Comparison of ENCODE assay signal across 8 mouse cellular contexts in the genomic region with DNA sequence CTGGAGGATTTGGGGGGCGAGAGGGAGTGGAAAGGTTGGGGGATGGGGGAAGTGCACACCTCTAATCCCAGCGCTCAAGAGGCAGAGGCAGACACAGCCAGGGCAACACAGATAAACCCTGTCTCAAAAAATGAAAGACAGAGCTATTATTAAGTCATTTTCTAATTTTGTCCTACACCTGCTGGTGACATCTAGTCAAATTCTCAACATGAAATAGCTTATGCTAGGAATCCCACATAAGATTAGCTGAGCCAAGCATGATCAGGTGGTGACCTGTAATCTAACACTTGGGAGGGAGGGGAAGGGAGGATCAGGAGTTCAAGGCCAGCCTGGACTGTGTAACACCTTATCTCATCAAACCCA. TPM values are rescaled to one million over a fixed set of nuclear protein-coding genes. Genes with fewer than 3 reads are reported as not detected.
DNase-seq lines count a peak whose midpoint lies in the region; ATAC-seq and TF ChIP-seq lines count a peak whose summit lies in the region.

No protein-coding gene starts in this region.

- peak overlapping the region; percentile 84 to 91 for H3K4me3 ChIP-seq in MEL (ENCODE audit: control insufficient read depth in 1 of 2, insufficient read depth in 1 of 2, low read depth in 2 of 2, low read length in 2 of 2)
- peak overlapping the region; percentile 87 for H3K4me3 ChIP-seq in forebrain, embryonic 15.5 days
- peak overlapping the region; percentile 96 for H3K4me3 ChIP-seq in stomach, embryonic 14.5 days (ENCODE audit: low read depth, low read length)

- peaks cover 17 to 34% of the 10 kb centered on the region in 2 experiments for H3K36me3 ChIP-seq in MEL (ENCODE audit: control insufficient read depth in 1 of 2, insufficient read depth in 2 of 2, low read length in 2 of 2)
- peaks cover 21% of the 10 kb centered on the region for H3K36me3 ChIP-seq in forebrain, embryonic 15.5 days
- H3K36me3 ChIP-seq in stomach, embryonic 14.5 days (ENCODE audit: control insufficient read depth, insufficient read depth, low read length), result peaks cover 23% of the 10 kb centered on the region

- H3K4me1 ChIP-seq in MEL (ENCODE audit: control insufficient read depth in 1 of 2, insufficient read depth in 2 of 2, low read length in 2 of 2), result peaks cover 4 to 17% of the 10 kb centered on the region in 2 experiments; a peak in 2 of 4 replicates
- H3K4me1 ChIP-seq in forebrain, embryonic 15.5 days, result peaks cover 27% of the 10 kb centered on the region
- peaks cover 4% of the 10 kb centered on the region; the same call in 1 of the 2 replicates for H3K4me1 ChIP-seq in stomach, embryonic 14.5 days (ENCODE audit: control insufficient read depth, insufficient read depth, low read length)

- ATAC-seq in forebrain, embryonic 15.5 days (replicated peaks), result peak; percentile 5; the same call in 1 of the 2 replicates
- ATAC-seq in stomach, embryonic 14.5 days (ENCODE audit: insufficient number of reproducible peaks, insufficient read depth, low FRiP score, low read depth), result no peak

- no peaks in the 10 kb centered on the region for H3K27me3 ChIP-seq in MEL (ENCODE audit: control insufficient read depth in 1 of 2, insufficient read depth in 2 of 2, low read length in 2 of 2)
- H3K27me3 ChIP-seq in forebrain, embryonic 15.5 days, result no peaks in the 10 kb centered on the region
- H3K27me3 ChIP-seq in stomach, embryonic 14.5 days (ENCODE audit: control insufficient read depth, insufficient read depth, low read length), result no peaks in the 10 kb centered on the region

- no peaks in the 10 kb centered on the region for H3K9me3 ChIP-seq in MEL (replicated peaks; ENCODE audit: insufficient read depth, low read length)
- H3K9me3 ChIP-seq in forebrain, embryonic 15.5 days, result no peaks in the 10 kb centered on the region
- H3K9me3 ChIP-seq in stomach, embryonic 14.5 days (ENCODE audit: control insufficient read depth, low read depth, low read length), result no peaks in the 10 kb centered on the region

- no peak for TF ChIP-seq EP300 in MEL (IDR thresholded peaks at IDR 0.05; ENCODE audit: low read depth in 1 of 2, low read length in 2 of 2)

- H3K9ac ChIP-seq in MEL (ENCODE audit: control insufficient read depth, low read depth, low read length, poor library complexity, severe bottlenecking), result peak overlapping the region; percentile 84
- H3K9ac ChIP-seq in forebrain, embryonic 15.5 days (replicated peaks), result no peak overlapping the region
- 0 out of 2 replicates have a peak overlapping the region, but pooled peaks have one; percentile 29 for H3K9ac ChIP-seq in stomach, embryonic 14.5 days (replicated peaks; ENCODE audit: low read depth, low read length)

- TF ChIP-seq CTCF in MEL (IDR thresholded peaks at IDR 0.05 in 2 of 3, conservative IDR thresholded peaks at IDR 0.05 in 1 of 3; ENCODE audit: control insufficient read depth in 1 of 3, insufficient read depth in 1 of 3, low read depth in 2 of 3, low read length in 3 of 3, poor library complexity in 1 of 3, severe bottlenecking in 1 of 3), result no peak

- peak overlapping the region; percentile 86 for H3K27ac ChIP-seq in MEL (ENCODE audit: control insufficient read depth, low read depth, low read length)
- H3K27ac ChIP-seq in forebrain, embryonic 15.5 days (replicated peaks), result peak overlapping the region; percentile 93
- peak overlapping the region; percentile 94 for H3K27ac ChIP-seq in stomach, embryonic 14.5 days (ENCODE audit: low read length)

- TF ChIP-seq POLR2A in MEL (IDR thresholded peaks at IDR 0.05; ENCODE audit: control insufficient read depth in 1 of 2, insufficient read depth in 1 of 2, low read depth in 1 of 2, low read length in 2 of 2, poor library complexity in 1 of 2), result no peak

- 38% methylated on average over 2 of the region's 2 CpGs for WGBS in forebrain, embryonic 15.5 days
- WGBS in stomach, embryonic 14.5 days, result 38% methylated on average over 2 of the region's 2 CpGs

- DNase-seq in gastrocnemius, postnatal 10 days, result peak; percentile 5
- no peak for DNase-seq in gastrocnemius, adult 8-10 months (ENCODE audit: low spot score in 2 of 2)
- DNase-seq in MEL (ENCODE audit: low read depth, low spot score) (peak; percentile 67), liver (peak; percentile 7)
- DNase-seq in right cerebral cortex, adult 18-20 months, result no peak
- DNase-seq in cerebellum, postnatal 36 days, result no peak

- no peak for TF ChIP-seq RAD21 in MEL (IDR thresholded peaks at IDR 0.05; ENCODE audit: low read depth, low read length)

- peak overlapping the region; percentile 42 for H3K4me2 ChIP-seq in forebrain, embryonic 15.5 days (replicated peaks)
- H3K4me2 ChIP-seq in stomach, embryonic 14.5 days (replicated peaks; ENCODE audit: low read depth, low read length), result peak overlapping the region; percentile 47

- peaks cover 26% of the 10 kb centered on the region for H3K79me2 ChIP-seq in MEL (ENCODE audit: control insufficient read depth, insufficient read depth, low read length, poor library complexity)

TF ChIP-seq in MEL, 35 proteins besides CTCF, POLR2A, EP300 and RAD21:
- TF ChIP-seq POLR2AphosphoS2 (IDR thresholded peaks at IDR 0.05; ENCODE audit: low read length) (no peak), MEF2A (IDR thresholded peaks at IDR 0.05; ENCODE audit: extremely low read depth, insufficient replicate concordance, low read depth, low read length, poor library complexity, severe bottlenecking) (peak; percentile 71; the same call in 1 of the 2 replicates), RCOR1 (IDR thresholded peaks at IDR 0.05; ENCODE audit: low read depth, low read length) (peak; percentile 1; the same call in 1 of the 2 replicates), TBP (IDR thresholded peaks at IDR 0.05; ENCODE audit: low read depth, low read length) (0 out of 2 replicates have a peak, but pooled peaks have one; percentile 10), SIN3A (IDR thresholded peaks at IDR 0.05; ENCODE audit: low read length) (0 out of 2 replicates have a peak, but pooled peaks have one; percentile 2)

RNA-seq across cellular contexts. Expression of gene Ccar1, which starts 1.0 kb away (rescaled TPM):
- 10 to 100 TPM; 38.6 to 52.3 TPM for total RNA-seq in gastrocnemius, postnatal 10 days (2021)
- 10 to 100 TPM; 18.3 to 22.5 (median 21.9) TPM for total RNA-seq in gastrocnemius, adult 8-10 months (2022)
- 41.5 and 46.4 TPM in 2 replicates for total RNA-seq in MEL (2012; rRNA removed)
- 10 to 100 TPM; 65.4 to 66.8 TPM for polyA plus RNA-seq in MEL (2012; ENCODE audit: insufficient read depth in 1 of 2, insufficient read length in 2 of 2, low read depth in 1 of 2, low replicate concordance in 2 of 2, missing spikeins in 1 of 2)
- polyA plus RNA-seq in forebrain, embryonic 15.5 days (2015; fragmentation: Nextera tagmentation; extraction: Ambion mirVana), result 119 and 135 TPM in 2 replicates
- 141 and 144 TPM in 2 replicates for polyA plus RNA-seq in stomach, embryonic 14.5 days (2014; fragmentation: Nextera tagmentation; extraction: Ambion mirVana)

Comparison
In these comparisons a context has a peak if more than half of its experiments do, and no peak if none do; other contexts are left out.
1. DNase-seq: peak in gastrocnemius, postnatal 10 days (single experiment), MEL (single experiment) and liver (single experiment); none in gastrocnemius, adult 8-10 months (0 of 2), right cerebral cortex, adult 18-20 months (single experiment) and cerebellum, postnatal 36 days (0 of 2).
2. Peak in every context shown above with its lines, with median percentiles within 50 percentile points of each other: H3K27ac ChIP-seq and H3K4me3 ChIP-seq.